Mouse (Mus musculus): ENCODE measurements at regions not wholly inside any gene's neighbourhood (a gene's known extent, or its start where the extent isn't known, plus 50 kb on each side); places are given as distances from the start of the nearest gene placed in this dataset.

GRCm38 (mm10) chr15:52994351-52994750 lies 890.4 kb upstream of the Gm7489 start:
- TF ChIP-seq EP300 (IDR thresholded peaks at IDR 0.05; ENCODE audit: insufficient read depth, low read depth, low read length) (no peak), POLR2A (IDR thresholded peaks at IDR 0.05; ENCODE audit: insufficient read depth, low read length) (no peak), CTCF (IDR thresholded peaks at IDR 0.05; ENCODE audit: low read depth, low read length) (no peak)
- no peak overlapping the region for H3K9ac ChIP-seq (ENCODE audit: low read depth, poor library complexity, severe bottlenecking)
- no peaks in the 10 kb centered on the region for H3K36me3 ChIP-seq (ENCODE audit: control insufficient read depth, insufficient read depth, low read length, poor library complexity, severe bottlenecking)
- no peaks in the 10 kb centered on the region for H3K4me1 ChIP-seq (ENCODE audit: control insufficient read depth, insufficient read depth, low read length)
- peaks cover 1% of the 10 kb centered on the region; the same call in 1 of the 2 replicates for H3K27me3 ChIP-seq (ENCODE audit: control insufficient read depth, insufficient read depth, low read length, poor library complexity, severe bottlenecking)
- H3K4me3 ChIP-seq (ENCODE audit: low read depth, low read length): no peak overlapping the region
- no peaks in the 10 kb centered on the region for H3K9me3 ChIP-seq (replicated peaks; ENCODE audit: control insufficient read depth, insufficient read depth, low read length, poor library complexity, severe bottlenecking)
- no peak overlapping the region for H3K27ac ChIP-seq (ENCODE audit: insufficient read depth, low read length)

- Histone ChIP-seq H3K4me3 (ENCODE audit: low read depth, low read length) (no peak overlapping the region), H3K4me1 (ENCODE audit: control insufficient read depth, insufficient read depth, low read length) (no peaks in the 10 kb centered on the region), H3K36me3 (ENCODE audit: control insufficient read depth, insufficient read depth, low read length, poor library complexity, severe bottlenecking) (no peaks in the 10 kb centered on the region), H3K27ac (ENCODE audit: insufficient read depth, low read length) (no peak overlapping the region), H3K9ac (ENCODE audit: low read depth, poor library complexity, severe bottlenecking) (no peak overlapping the region), H3K9me3 (replicated peaks; ENCODE audit: control insufficient read depth, insufficient read depth, low read length, poor library complexity, severe bottlenecking) (no peaks in the 10 kb centered on the region), H3K27me3 (ENCODE audit: control insufficient read depth, insufficient read depth, low read length, poor library complexity, severe bottlenecking) (peaks cover 1% of the 10 kb centered on the region; the same call in 1 of the 2 replicates)
- TF ChIP-seq POLR2A (IDR thresholded peaks at IDR 0.05; ENCODE audit: insufficient read depth, low read length): no peak
- TF ChIP-seq EP300 (IDR thresholded peaks at IDR 0.05; ENCODE audit: insufficient read depth, low read depth, low read length): no peak
- TF ChIP-seq CTCF (IDR thresholded peaks at IDR 0.05; ENCODE audit: low read depth, low read length): no peak
Observed at GRCm38 (mm10) chr15:52999200-52999599, 885.5 kb upstream of the Gm7489 start.

GRCm38 (mm10) chr15:52999776-53000175 lies 884.9 kb upstream of the Gm7489 start:
- Histone ChIP-seq H3K4me1 (ENCODE audit: control insufficient read depth, insufficient read depth, low read length) (no peaks in the 10 kb centered on the region), H3K36me3 (ENCODE audit: control insufficient read depth, insufficient read depth, low read length, poor library complexity, severe bottlenecking) (no peaks in the 10 kb centered on the region), H3K4me3 (ENCODE audit: low read depth, low read length) (no peak overlapping the region), H3K9me3 (replicated peaks; ENCODE audit: control insufficient read depth, insufficient read depth, low read length, poor library complexity, severe bottlenecking) (no peaks in the 10 kb centered on the region), H3K27me3 (ENCODE audit: control insufficient read depth, insufficient read depth, low read length, poor library complexity, severe bottlenecking) (peaks cover 1% of the 10 kb centered on the region; the same call in 1 of the 2 replicates), H3K9ac (ENCODE audit: low read depth, poor library complexity, severe bottlenecking) (no peak overlapping the region), H3K27ac (ENCODE audit: insufficient read depth, low read length) (no peak overlapping the region)
- TF ChIP-seq POLR2A (IDR thresholded peaks at IDR 0.05; ENCODE audit: insufficient read depth, low read length) (no peak), EP300 (IDR thresholded peaks at IDR 0.05; ENCODE audit: insufficient read depth, low read depth, low read length) (no peak), CTCF (IDR thresholded peaks at IDR 0.05; ENCODE audit: low read depth, low read length) (no peak)

GRCm38 (mm10) chr15:53001429-53001828 lies 883.3 kb upstream of the Gm7489 start:
- H3K9me3 ChIP-seq (replicated peaks; ENCODE audit: control insufficient read depth, insufficient read depth, low read length, poor library complexity, severe bottlenecking): no peaks in the 10 kb centered on the region
- H3K4me3 ChIP-seq (ENCODE audit: low read depth, low read length): no peak overlapping the region
- peaks cover 1% of the 10 kb centered on the region; the same call in 1 of the 2 replicates for H3K27me3 ChIP-seq (ENCODE audit: control insufficient read depth, insufficient read depth, low read length, poor library complexity, severe bottlenecking)
- no peaks in the 10 kb centered on the region for H3K36me3 ChIP-seq (ENCODE audit: control insufficient read depth, insufficient read depth, low read length, poor library complexity, severe bottlenecking)
- TF ChIP-seq POLR2A (IDR thresholded peaks at IDR 0.05; ENCODE audit: insufficient read depth, low read length) (no peak), CTCF (IDR thresholded peaks at IDR 0.05; ENCODE audit: low read depth, low read length) (no peak), EP300 (IDR thresholded peaks at IDR 0.05; ENCODE audit: insufficient read depth, low read depth, low read length) (no peak)
- no peaks in the 10 kb centered on the region for H3K4me1 ChIP-seq (ENCODE audit: control insufficient read depth, insufficient read depth, low read length)
- no peak overlapping the region for H3K9ac ChIP-seq (ENCODE audit: low read depth, poor library complexity, severe bottlenecking)
- no peak overlapping the region for H3K27ac ChIP-seq (ENCODE audit: insufficient read depth, low read length)

- Histone ChIP-seq H3K36me3 (ENCODE audit: control insufficient read depth, insufficient read depth, low read length, poor library complexity, severe bottlenecking) (no peaks in the 10 kb centered on the region), H3K9ac (ENCODE audit: low read depth, poor library complexity, severe bottlenecking) (no peak overlapping the region), H3K27me3 (ENCODE audit: control insufficient read depth, insufficient read depth, low read length, poor library complexity, severe bottlenecking) (peaks cover 1% of the 10 kb centered on the region; the same call in 1 of the 2 replicates), H3K4me3 (ENCODE audit: low read depth, low read length) (no peak overlapping the region), H3K27ac (ENCODE audit: insufficient read depth, low read length) (no peak overlapping the region), H3K9me3 (replicated peaks; ENCODE audit: control insufficient read depth, insufficient read depth, low read length, poor library complexity, severe bottlenecking) (no peaks in the 10 kb centered on the region), H3K4me1 (ENCODE audit: control insufficient read depth, insufficient read depth, low read length) (no peaks in the 10 kb centered on the region)
- TF ChIP-seq CTCF (IDR thresholded peaks at IDR 0.05; ENCODE audit: low read depth, low read length) (no peak), EP300 (IDR thresholded peaks at IDR 0.05; ENCODE audit: insufficient read depth, low read depth, low read length) (no peak), POLR2A (IDR thresholded peaks at IDR 0.05; ENCODE audit: insufficient read depth, low read length) (no peak)
Observed at GRCm38 (mm10) chr15:53001964-53002363, 882.7 kb upstream of the Gm7489 start.

GRCm38 (mm10) chr15:53004078-53004477 lies 880.6 kb upstream of the Gm7489 start:
- H3K27me3 ChIP-seq (ENCODE audit: control insufficient read depth, insufficient read depth, low read length, poor library complexity, severe bottlenecking): no peaks in the 10 kb centered on the region

More at GRCm38 (mm10) chr15:53004078-53004477, 880.6 kb upstream of the Gm7489 start:
- Histone ChIP-seq H3K4me3 (ENCODE audit: low read depth, low read length) (no peak overlapping the region), H3K4me1 (ENCODE audit: control insufficient read depth, insufficient read depth, low read length) (no peaks in the 10 kb centered on the region), H3K36me3 (ENCODE audit: control insufficient read depth, insufficient read depth, low read length, poor library complexity, severe bottlenecking) (no peaks in the 10 kb centered on the region), H3K27ac (ENCODE audit: insufficient read depth, low read length) (no peak overlapping the region), H3K9ac (ENCODE audit: low read depth, poor library complexity, severe bottlenecking) (no peak overlapping the region), H3K9me3 (replicated peaks; ENCODE audit: control insufficient read depth, insufficient read depth, low read length, poor library complexity, severe bottlenecking) (no peaks in the 10 kb centered on the region)
- TF ChIP-seq EP300 (IDR thresholded peaks at IDR 0.05; ENCODE audit: insufficient read depth, low read depth, low read length) (no peak), CTCF (IDR thresholded peaks at IDR 0.05; ENCODE audit: low read depth, low read length) (no peak), POLR2A (IDR thresholded peaks at IDR 0.05; ENCODE audit: insufficient read depth, low read length) (no peak)

Data from ES-Bruce4 (cell line).